In genomic region chr17:23706212-23706611, GRCm38 (mm10) we compare ENCODE assay signal across 9 mouse cellular contexts. TPM values are rescaled to one million over a fixed set of nuclear protein-coding genes. Genes with fewer than 3 reads are reported as not detected.
A peak's percentile ranks its signal among the peaks of the same experiment; 100 is the strongest.
DNase-seq lines count a peak whose midpoint lies in the region; ATAC-seq and TF ChIP-seq lines count a peak whose summit lies in the region.
"Had no signal": no experiment of that assay in that cellular context is flagged by ENCODE, and none has a peak within 500 bp of the region (broad histone marks: within the 10 kb centered on the region; RNA-seq: fewer than 3 reads in every experiment).

No protein-coding gene starts in this region.

- no peak overlapping the region for H3K9ac ChIP-seq in ES-Bruce4 (ENCODE audit: low read depth, poor library complexity, severe bottlenecking)
- H3K9ac ChIP-seq in heart, postnatal 0 days (replicated peaks; ENCODE audit: low read depth, low read length) = no peak overlapping the region
- H3K9ac ChIP-seq in lung, embryonic 14.5 days = no peak overlapping the region
- H3K9ac ChIP-seq: limb, embryonic 12.5 days had no signal

- no peak for TF ChIP-seq POLR2A in ES-Bruce4 (IDR thresholded peaks at IDR 0.05; ENCODE audit: insufficient read depth, low read length)
- no peak for TF ChIP-seq POLR2A in bone marrow macrophage, adult 2 months (IDR thresholded peaks at IDR 0.05; ENCODE audit: borderline replicate concordance, low read depth, low read length)
- TF ChIP-seq POLR2A in embryonic fibroblast, embryonic 13.5 days (IDR thresholded peaks at IDR 0.05; ENCODE audit: low read depth, low read length) = no peak

- 2% methylated on average over 3 of the region's 3 CpGs for WGBS in heart, postnatal 0 days
- 5% methylated on average over 3 of the region's 3 CpGs for WGBS in lung, embryonic 14.5 days

- 0 out of 2 replicates have a peak, but pooled peaks have one; percentile 69 for ATAC-seq in heart, postnatal 0 days (ENCODE audit: insufficient read depth, low read depth)
- ATAC-seq in lung, embryonic 14.5 days (ENCODE audit: insufficient read depth) = peak; percentile 66

- TF ChIP-seq CTCF in ES-Bruce4 (IDR thresholded peaks at IDR 0.05; ENCODE audit: low read depth, low read length) = peak; percentile 96
- TF ChIP-seq CTCF in bone marrow macrophage, adult 2 months (IDR thresholded peaks at IDR 0.05; ENCODE audit: low read depth, low read length) = peak; percentile 84
- TF ChIP-seq CTCF in embryonic fibroblast, embryonic 13.5 days (IDR thresholded peaks at IDR 0.05; ENCODE audit: borderline replicate concordance, insufficient read depth, low read length) = peak; percentile 71
- TF ChIP-seq CTCF in heart, postnatal 0 days (IDR thresholded peaks at IDR 0.05; ENCODE audit: low read depth) = peak; percentile 88
- peak; percentile 92 for TF ChIP-seq CTCF in lung, embryonic 14.5 days (IDR thresholded peaks at IDR 0.05; ENCODE audit: low read depth)

- peak; percentile 66 for DNase-seq in heart, postnatal 0 days (ENCODE audit: low spot score)
- DNase-seq in kidney, postnatal 36 days = peak; percentile 69 to 90
- peak; percentile 90 for DNase-seq in lung, embryonic 14.5 days
- DNase-seq in retina, adult 2 months (ENCODE audit: low read depth, low spot score) = peak; percentile 65
- peak; percentile 60 to 64 for DNase-seq in thymus, postnatal 36 days

- no peak overlapping the region for H3K27ac ChIP-seq in ES-Bruce4 (ENCODE audit: insufficient read depth, low read length)
- H3K27ac ChIP-seq in bone marrow macrophage, adult 2 months (ENCODE audit: insufficient read depth, low read depth, low read length) = no peak overlapping the region
- H3K27ac ChIP-seq in embryonic fibroblast, embryonic 13.5 days (ENCODE audit: insufficient read depth, low read length) = no peak overlapping the region
- no peak overlapping the region for H3K27ac ChIP-seq in heart, postnatal 0 days (ENCODE audit: low read depth)
- H3K27ac ChIP-seq in lung, embryonic 14.5 days (ENCODE audit: low read depth) = no peak overlapping the region
- H3K27ac ChIP-seq: limb, embryonic 12.5 days had no signal

- no peak overlapping the region for H3K4me3 ChIP-seq in ES-Bruce4 (ENCODE audit: low read depth, low read length)
- no peak overlapping the region for H3K4me3 ChIP-seq in bone marrow macrophage, adult 2 months (ENCODE audit: insufficient read depth, low read length)
- no peak overlapping the region for H3K4me3 ChIP-seq in embryonic fibroblast, embryonic 13.5 days (ENCODE audit: insufficient read depth, low read length)
- no peak overlapping the region for H3K4me3 ChIP-seq in heart, postnatal 0 days (ENCODE audit: low read depth, low read length)
- H3K4me3 ChIP-seq in lung, embryonic 14.5 days (ENCODE audit: low read depth, low read length) = no peak overlapping the region
- H3K4me3 ChIP-seq: limb, embryonic 12.5 days had no signal

- no peak overlapping the region for H3K4me2 ChIP-seq in heart, postnatal 0 days (ENCODE audit: low read depth, low read length)
- no peak overlapping the region for H3K4me2 ChIP-seq in lung, embryonic 14.5 days
- H3K4me2 ChIP-seq: limb, embryonic 12.5 days had no signal

- H3K4me1 ChIP-seq in ES-Bruce4 (ENCODE audit: control insufficient read depth, insufficient read depth, low read length) = peaks cover 8% of the 10 kb centered on the region
- H3K4me1 ChIP-seq in bone marrow macrophage, adult 2 months (ENCODE audit: control insufficient read depth, insufficient read depth, low read length) = no peaks in the 10 kb centered on the region
- peaks cover 3% of the 10 kb centered on the region; the same call in 1 of the 2 replicates for H3K4me1 ChIP-seq in embryonic fibroblast, embryonic 13.5 days (ENCODE audit: control insufficient read depth, insufficient read depth, low read length)
- H3K4me1 ChIP-seq in heart, postnatal 0 days (ENCODE audit: control insufficient read depth, insufficient read depth) = no peaks in the 10 kb centered on the region
- no peaks in the 10 kb centered on the region for H3K4me1 ChIP-seq in lung, embryonic 14.5 days (ENCODE audit: insufficient read depth)

- no peak for TF ChIP-seq EP300 in ES-Bruce4 (IDR thresholded peaks at IDR 0.05; ENCODE audit: insufficient read depth, low read depth, low read length)
- TF ChIP-seq EP300 in heart, postnatal 0 days (IDR thresholded peaks at IDR 0.05; ENCODE audit: low read depth) = no peak

- no peaks in the 10 kb centered on the region for H3K9me3 ChIP-seq in ES-Bruce4 (replicated peaks; ENCODE audit: control insufficient read depth, insufficient read depth, low read length, poor library complexity, severe bottlenecking)
- H3K9me3 ChIP-seq in heart, postnatal 0 days (replicated peaks; ENCODE audit: control insufficient read depth, low read length) = no peaks in the 10 kb centered on the region
- no peaks in the 10 kb centered on the region for H3K9me3 ChIP-seq in lung, embryonic 14.5 days (ENCODE audit: low read depth, low read length)
- H3K9me3 ChIP-seq: limb, embryonic 12.5 days had no signal

- H3K36me3 ChIP-seq in ES-Bruce4 (ENCODE audit: control insufficient read depth, insufficient read depth, low read length, poor library complexity, severe bottlenecking) = no peaks in the 10 kb centered on the region
- no peaks in the 10 kb centered on the region for H3K36me3 ChIP-seq in heart, postnatal 0 days (replicated peaks; ENCODE audit: control insufficient read depth, insufficient read depth, low read length)
- no peaks in the 10 kb centered on the region for H3K36me3 ChIP-seq in lung, embryonic 14.5 days (ENCODE audit: insufficient read depth)
- H3K36me3 ChIP-seq: limb, embryonic 12.5 days had no signal

- H3K27me3 ChIP-seq in ES-Bruce4 (ENCODE audit: control insufficient read depth, insufficient read depth, low read length, poor library complexity, severe bottlenecking) = no peaks in the 10 kb centered on the region
- H3K27me3 ChIP-seq in heart, postnatal 0 days (ENCODE audit: control insufficient read depth, insufficient read depth, low read length) = peaks cover 23% of the 10 kb centered on the region
- no peaks in the 10 kb centered on the region for H3K27me3 ChIP-seq in lung, embryonic 14.5 days (ENCODE audit: insufficient read depth, low read length)

RNA-seq across cellular contexts. Expression of gene 1520401A03Rik, which starts 16.4 kb away (rescaled TPM):
- polyA plus RNA-seq in ES-Bruce4 (2011; ENCODE audit: insufficient read depth, insufficient read length, low read depth, missing spikeins) = 3.6 and 4.1 TPM in 2 replicates
- not detected in 2 replicates for polyA plus RNA-seq in bone marrow macrophage, adult 2 months (2012; ENCODE audit: insufficient read depth, insufficient read length, missing spikeins)
- polyA plus RNA-seq in embryonic fibroblast, embryonic 13.5 days (2011; ENCODE audit: insufficient read length, low read depth, missing spikeins) = not detected in 2 replicates
- total RNA-seq in heart, postnatal 0 days (2014; rRNA removed; ENCODE audit: low replicate concordance) = not detected in 2 replicates
- not detected in 2 replicates for polyA plus RNA-seq in heart, postnatal 0 days (2015; fragmentation: Nextera tagmentation; extraction: Ambion mirVana)
- polyA plus RNA-seq in lung, embryonic 14.5 days (2014; fragmentation: Nextera tagmentation; extraction: Ambion mirVana) = 0.17 TPM in 1 of 2 replicates, not detected in the other

RNA-seq across cellular contexts. Expression of gene Pkmyt1, which starts 19.9 kb away (rescaled TPM):
- polyA plus RNA-seq in ES-Bruce4 (2011; ENCODE audit: insufficient read depth, insufficient read length, low read depth, missing spikeins) = 26.5 and 27.7 TPM in 2 replicates
- polyA plus RNA-seq in bone marrow macrophage, adult 2 months (2012; ENCODE audit: insufficient read depth, insufficient read length, missing spikeins) = 17.3 and 20.1 TPM in 2 replicates
- 9.2 and 10.9 TPM in 2 replicates for polyA plus RNA-seq in embryonic fibroblast, embryonic 13.5 days (2011; ENCODE audit: insufficient read length, low read depth, missing spikeins)
- total RNA-seq in heart, postnatal 0 days (2014; rRNA removed; ENCODE audit: low replicate concordance) = 18.2 and 21.7 TPM in 2 replicates
- 8.6 and 9.0 TPM in 2 replicates for polyA plus RNA-seq in heart, postnatal 0 days (2015; fragmentation: Nextera tagmentation; extraction: Ambion mirVana)
- polyA plus RNA-seq in lung, embryonic 14.5 days (2014; fragmentation: Nextera tagmentation; extraction: Ambion mirVana) = 68.4 and 79.0 TPM in 2 replicates

RNA-seq across cellular contexts. Expression of gene Cldn9, which starts 22.4 kb away (rescaled TPM):
- polyA plus RNA-seq in ES-Bruce4 (2011; ENCODE audit: insufficient read depth, insufficient read length, low read depth, missing spikeins) = 1.7 and 2.9 TPM in 2 replicates
- not detected in 2 replicates for polyA plus RNA-seq in bone marrow macrophage, adult 2 months (2012; ENCODE audit: insufficient read depth, insufficient read length, missing spikeins)
- polyA plus RNA-seq in embryonic fibroblast, embryonic 13.5 days (2011; ENCODE audit: insufficient read length, low read depth, missing spikeins) = not detected in 2 replicates
- not detected in 2 replicates for total RNA-seq in heart, postnatal 0 days (2014; rRNA removed; ENCODE audit: low replicate concordance)
- not detected in 2 replicates for polyA plus RNA-seq in heart, postnatal 0 days (2015; fragmentation: Nextera tagmentation; extraction: Ambion mirVana)
- 5.1 and 6.2 TPM in 2 replicates for polyA plus RNA-seq in lung, embryonic 14.5 days (2014; fragmentation: Nextera tagmentation; extraction: Ambion mirVana)

RNA-seq across cellular contexts. Expression of gene Cldn6, which starts 27.2 kb away (rescaled TPM):
- polyA plus RNA-seq in ES-Bruce4 (2011; ENCODE audit: insufficient read depth, insufficient read length, low read depth, missing spikeins) = 300 and 333 TPM in 2 replicates
- not detected in 2 replicates for polyA plus RNA-seq in bone marrow macrophage, adult 2 months (2012; ENCODE audit: insufficient read depth, insufficient read length, missing spikeins)
- polyA plus RNA-seq in embryonic fibroblast, embryonic 13.5 days (2011; ENCODE audit: insufficient read length, low read depth, missing spikeins) = not detected in 2 replicates
- total RNA-seq in heart, postnatal 0 days (2014; rRNA removed; ENCODE audit: low replicate concordance) = not detected in 2 replicates
- not detected in 2 replicates for polyA plus RNA-seq in heart, postnatal 0 days (2015; fragmentation: Nextera tagmentation; extraction: Ambion mirVana)
- polyA plus RNA-seq in lung, embryonic 14.5 days (2014; fragmentation: Nextera tagmentation; extraction: Ambion mirVana) = 207 and 219 TPM in 2 replicates

RNA-seq across cellular contexts. Expression of gene Tnfrsf12a, which starts 28.9 kb away (rescaled TPM):
- polyA plus RNA-seq in ES-Bruce4 (2011; ENCODE audit: insufficient read depth, insufficient read length, low read depth, missing spikeins) = 51.7 and 61.7 TPM in 2 replicates
- polyA plus RNA-seq in bone marrow macrophage, adult 2 months (2012; ENCODE audit: insufficient read depth, insufficient read length, missing spikeins) = 4.9 and 5.6 TPM in 2 replicates
- polyA plus RNA-seq in embryonic fibroblast, embryonic 13.5 days (2011; ENCODE audit: insufficient read length, low read depth, missing spikeins) = 126 and 221 TPM in 2 replicates
- 275 and 286 TPM in 2 replicates for total RNA-seq in heart, postnatal 0 days (2014; rRNA removed; ENCODE audit: low replicate concordance)
- polyA plus RNA-seq in heart, postnatal 0 days (2015; fragmentation: Nextera tagmentation; extraction: Ambion mirVana) = 121 and 160 TPM in 2 replicates
- 21.6 and 24.0 TPM in 2 replicates for polyA plus RNA-seq in lung, embryonic 14.5 days (2014; fragmentation: Nextera tagmentation; extraction: Ambion mirVana)
